Mouse (Mus musculus): Measurements from ENCODE around the gene Gm49361. TPM values are rescaled to one million over a fixed set of nuclear protein-coding genes. Genes with fewer than 3 reads are reported as not detected.
A peak's percentile ranks its signal among the peaks of the same experiment; 100 is the strongest.
"Not testable (repeated sequence)": the region's sequence is repeated elsewhere in the genome, so short reads cannot be mapped to it uniquely, and the experiment has no call there.

Gene Gm49361
- polyA plus RNA-seq, 1 experiment: not detected

DNA sequence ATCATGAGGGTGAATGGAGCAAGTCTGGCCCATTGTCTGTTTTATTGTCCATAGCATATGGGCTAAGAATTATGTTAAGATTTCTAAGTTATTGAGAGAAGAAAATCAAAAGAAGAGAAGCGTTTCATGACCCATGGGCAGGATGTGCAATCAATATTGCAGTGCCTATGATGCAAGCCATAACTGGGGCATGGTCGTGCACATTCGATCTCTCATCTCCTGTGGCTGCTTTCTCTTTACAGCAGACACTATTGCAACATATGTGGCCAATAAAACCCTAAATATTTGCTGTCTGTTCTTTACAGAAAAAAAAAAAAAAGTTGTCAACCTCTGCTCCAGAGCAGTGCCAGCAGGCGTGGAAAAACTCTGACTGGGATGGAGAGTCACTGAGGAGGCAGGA is 10.2 kb upstream of the Gm49361 start:
- Histone ChIP-seq H3K4me1 (ENCODE audit: control insufficient read depth, insufficient read depth, low read length) (peaks cover 18% of the 10 kb centered on the region), H3K27ac (ENCODE audit: insufficient read depth, low read length) (no peak overlapping the region), H3K4me3 (ENCODE audit: insufficient read depth, low read length) (no peak overlapping the region)
- no peak for TF ChIP-seq POLR2A (IDR thresholded peaks at IDR 0.05; ENCODE audit: low read depth, low read length)
- no peak for TF ChIP-seq CTCF (IDR thresholded peaks at IDR 0.05; ENCODE audit: borderline replicate concordance, insufficient read depth, low read length)

- Histone ChIP-seq H3K27ac (ENCODE audit: insufficient read depth, low read length) (no peak overlapping the region), H3K4me1 (ENCODE audit: control insufficient read depth, insufficient read depth, low read length) (peaks cover 14% of the 10 kb centered on the region), H3K4me3 (ENCODE audit: insufficient read depth, low read length) (no peak overlapping the region)
- TF ChIP-seq POLR2A (IDR thresholded peaks at IDR 0.05; ENCODE audit: low read depth, low read length) (no peak), CTCF (IDR thresholded peaks at IDR 0.05; ENCODE audit: borderline replicate concordance, insufficient read depth, low read length) (no peak)
These were observed 9.8 kb upstream of the Gm49361 start for GRCm38 (mm10) chr14:57755661-57756060.

DNA sequence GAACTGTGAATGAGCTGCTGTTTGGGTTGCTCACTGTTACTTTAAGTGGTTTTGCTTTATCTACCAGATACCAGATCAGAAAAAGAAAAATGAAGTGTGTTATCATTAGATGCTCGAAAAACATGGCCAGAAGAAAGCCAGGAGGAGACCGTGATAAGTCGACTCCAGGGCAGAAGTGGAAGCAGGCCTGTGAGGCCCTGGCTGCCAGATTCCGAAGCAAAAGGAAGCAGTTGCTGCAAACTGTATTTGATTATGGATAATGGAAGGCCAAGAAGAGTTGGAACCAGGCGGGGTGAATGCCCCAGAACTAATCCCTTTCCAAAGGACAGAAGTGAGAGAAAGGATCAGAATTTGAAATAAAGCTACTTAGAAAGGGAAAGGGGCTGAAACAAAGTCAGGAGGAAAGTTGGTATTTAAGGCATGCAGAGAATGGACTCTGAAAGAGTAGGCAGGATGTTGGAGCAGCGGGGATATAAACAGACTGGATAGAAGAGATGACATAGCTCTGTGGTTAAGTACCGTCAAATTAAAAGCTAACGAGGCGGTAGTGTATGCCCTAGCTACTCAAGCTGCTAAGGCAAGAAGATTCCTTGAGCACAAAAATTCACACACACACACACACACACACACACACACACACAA is 7.6 kb upstream of the Gm49361 start:
- no peak for TF ChIP-seq CTCF (IDR thresholded peaks at IDR 0.05; ENCODE audit: borderline replicate concordance, insufficient read depth, low read length)
- TF ChIP-seq POLR2A (IDR thresholded peaks at IDR 0.05; ENCODE audit: low read depth, low read length): no peak
- Histone ChIP-seq H3K4me1 (ENCODE audit: control insufficient read depth, insufficient read depth, low read length) (peaks cover 12% of the 10 kb centered on the region), H3K27ac (ENCODE audit: insufficient read depth, low read length) (peak overlapping the region; percentile 70), H3K4me3 (ENCODE audit: insufficient read depth, low read length) (no peak overlapping the region)

GRCm38 (mm10) chr14:57751006-57751405 is 5.1 kb upstream of the Gm49361 start:
- H3K4me3 ChIP-seq (ENCODE audit: insufficient read depth, low read length); H3K27ac ChIP-seq (ENCODE audit: insufficient read depth, low read length): not testable (repeated sequence)
- H3K4me1 ChIP-seq (ENCODE audit: control insufficient read depth, insufficient read depth, low read length): peaks cover 12% of the 10 kb centered on the region

GRCm38 (mm10) chr14:57749501-57749900 is 3.6 kb upstream of the Gm49361 start:
- Histone ChIP-seq H3K4me3 (ENCODE audit: insufficient read depth, low read length) (no peak overlapping the region), H3K4me1 (ENCODE audit: control insufficient read depth, insufficient read depth, low read length) (peaks cover 12% of the 10 kb centered on the region), H3K27ac (ENCODE audit: insufficient read depth, low read length) (peak overlapping the region; percentile 49; the same call in 1 of the 2 replicates)
- TF ChIP-seq CTCF (IDR thresholded peaks at IDR 0.05; ENCODE audit: borderline replicate concordance, insufficient read depth, low read length) (no peak), POLR2A (IDR thresholded peaks at IDR 0.05; ENCODE audit: low read depth, low read length) (no peak)

DNA sequence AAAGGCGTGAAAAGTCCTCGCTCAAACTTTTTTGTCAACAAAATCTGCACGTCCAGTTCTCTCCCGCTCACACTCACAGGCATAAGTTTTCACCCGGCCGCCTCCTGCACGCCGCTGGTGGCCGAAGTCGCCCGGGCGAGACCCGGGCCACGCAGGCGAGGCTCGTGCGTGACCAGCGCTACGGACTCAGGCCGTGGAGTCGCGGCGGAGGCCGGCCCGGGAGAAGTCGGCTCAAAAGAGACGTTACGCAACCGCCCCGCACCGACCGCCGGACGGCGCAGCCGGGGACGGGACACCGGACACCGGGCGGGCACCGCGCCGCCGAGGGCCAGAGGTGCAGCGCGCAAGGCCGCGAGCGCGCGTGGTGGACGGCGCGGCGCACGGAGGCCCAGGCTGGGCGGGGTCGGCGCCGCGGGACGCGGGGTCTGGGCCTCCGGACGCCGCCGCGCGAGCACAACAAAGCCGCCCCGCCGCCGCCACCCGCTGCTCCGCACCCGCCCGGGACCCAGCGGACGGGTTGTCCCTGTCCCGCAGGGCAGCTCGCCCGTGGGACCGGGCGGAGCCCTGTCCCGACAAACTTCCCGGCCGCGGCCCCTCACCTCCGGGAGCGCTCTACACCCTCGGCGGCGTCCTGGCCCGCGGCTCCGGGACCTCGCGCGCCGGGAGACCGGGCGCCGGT is 473 bp downstream of the Gm49361 start:
- TF ChIP-seq POLR2A (IDR thresholded peaks at IDR 0.05; ENCODE audit: low read depth, low read length) (0 out of 2 replicates have a peak, but pooled peaks have one; percentile 34), CTCF (IDR thresholded peaks at IDR 0.05; ENCODE audit: borderline replicate concordance, insufficient read depth, low read length) (no peak)

GRCm38 (mm10) chr14:57744547-57744946 is 1.4 kb downstream of the Gm49361 start:
- Histone ChIP-seq H3K27ac (ENCODE audit: insufficient read depth, low read length) (peak overlapping the region; percentile 87), H3K4me1 (ENCODE audit: control insufficient read depth, insufficient read depth, low read length) (peaks cover 14% of the 10 kb centered on the region), H3K4me3 (ENCODE audit: insufficient read depth, low read length) (peak overlapping the region; percentile 94)
- TF ChIP-seq POLR2A (IDR thresholded peaks at IDR 0.05; ENCODE audit: low read depth, low read length): peak; percentile 56; the same call in 1 of the 2 replicates
- no peak for TF ChIP-seq CTCF (IDR thresholded peaks at IDR 0.05; ENCODE audit: borderline replicate concordance, insufficient read depth, low read length)

More for the DNA sequence above, 473 bp downstream of the Gm49361 start:
- Histone ChIP-seq H3K27ac (ENCODE audit: insufficient read depth, low read length) (peak overlapping the region; percentile 87), H3K4me3 (ENCODE audit: insufficient read depth, low read length) (peak overlapping the region; percentile 94), H3K4me1 (ENCODE audit: control insufficient read depth, insufficient read depth, low read length) (peaks cover 17% of the 10 kb centered on the region)

DNA sequence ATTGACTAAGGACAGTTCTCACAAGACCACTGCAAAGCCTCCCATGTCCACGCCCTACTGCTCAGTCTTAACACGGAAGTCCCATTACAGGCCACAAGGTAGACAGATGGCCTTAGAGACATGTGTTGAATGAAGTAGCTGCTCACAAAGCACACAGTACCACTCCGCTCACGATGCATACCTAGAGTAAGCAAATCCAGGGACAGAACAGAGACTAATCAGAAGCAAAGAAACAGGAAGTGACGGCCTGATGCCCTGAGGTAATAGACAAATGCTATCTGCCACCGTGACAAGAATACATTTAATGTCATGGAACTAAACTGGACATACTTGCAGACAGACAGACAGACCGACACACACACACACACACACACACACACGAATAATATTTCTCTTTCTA is 5.3 kb downstream of the Gm49361 start:
- H3K4me1 ChIP-seq (ENCODE audit: control insufficient read depth, insufficient read depth, low read length): peaks cover 16% of the 10 kb centered on the region; the same call in 1 of the 2 replicates
- TF ChIP-seq CTCF (IDR thresholded peaks at IDR 0.05; ENCODE audit: borderline replicate concordance, insufficient read depth, low read length) (no peak), POLR2A (IDR thresholded peaks at IDR 0.05; ENCODE audit: low read depth, low read length) (no peak)
- no peak overlapping the region for H3K4me3 ChIP-seq (ENCODE audit: insufficient read depth, low read length)

DNA sequence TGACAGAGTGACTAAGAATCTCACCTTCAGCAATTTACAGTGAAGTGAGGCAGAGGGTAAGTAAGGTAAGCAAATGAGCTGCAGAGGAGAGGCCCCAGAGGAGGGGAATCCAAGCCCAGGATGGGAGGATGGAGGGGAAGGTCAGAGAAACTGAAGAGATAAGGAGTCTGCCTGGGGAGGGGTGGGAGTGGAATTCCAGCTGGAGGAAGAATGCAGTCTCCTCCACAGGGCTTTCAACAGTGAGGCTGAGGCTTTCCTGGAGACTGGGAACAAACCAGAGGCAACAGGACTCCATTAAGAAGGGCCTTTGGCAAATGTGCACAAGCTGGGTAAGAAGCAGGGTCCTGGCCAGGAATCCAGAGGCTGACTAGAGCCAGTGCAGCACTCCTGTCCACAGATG is 8.8 kb downstream of the Gm49361 start:
- Histone ChIP-seq H3K27ac (ENCODE audit: insufficient read depth, low read length) (no peak overlapping the region), H3K4me3 (ENCODE audit: insufficient read depth, low read length) (no peak overlapping the region), H3K4me1 (ENCODE audit: control insufficient read depth, insufficient read depth, low read length) (peaks cover 17% of the 10 kb centered on the region; the same call in 1 of the 2 replicates)
- TF ChIP-seq CTCF (IDR thresholded peaks at IDR 0.05; ENCODE audit: borderline replicate concordance, insufficient read depth, low read length) (no peak), POLR2A (IDR thresholded peaks at IDR 0.05; ENCODE audit: low read depth, low read length) (no peak)

More for the DNA sequence above, 5.3 kb downstream of the Gm49361 start:
- H3K27ac ChIP-seq (ENCODE audit: insufficient read depth, low read length): no peak overlapping the region

GRCm38 (mm10) chr14:57736141-57736540 is 9.8 kb downstream of the Gm49361 start:
- no peak for TF ChIP-seq CTCF (IDR thresholded peaks at IDR 0.05; ENCODE audit: borderline replicate concordance, insufficient read depth, low read length)
- TF ChIP-seq POLR2A (IDR thresholded peaks at IDR 0.05; ENCODE audit: low read depth, low read length): no peak
- Histone ChIP-seq H3K27ac (ENCODE audit: insufficient read depth, low read length) (no peak overlapping the region), H3K4me1 (ENCODE audit: control insufficient read depth, insufficient read depth, low read length) (peaks cover 17% of the 10 kb centered on the region), H3K4me3 (ENCODE audit: insufficient read depth, low read length) (no peak overlapping the region)
